Mouse (Mus musculus): Measurements from ENCODE around the gene Tktl2. TPM values are rescaled to one million over a fixed set of nuclear protein-coding genes. Genes with fewer than 3 reads are reported as not detected.

The Tktl2 gene
- polyA plus RNA-seq (2012; ENCODE audit: low replicate concordance): not detected in 2 replicates

DNA sequence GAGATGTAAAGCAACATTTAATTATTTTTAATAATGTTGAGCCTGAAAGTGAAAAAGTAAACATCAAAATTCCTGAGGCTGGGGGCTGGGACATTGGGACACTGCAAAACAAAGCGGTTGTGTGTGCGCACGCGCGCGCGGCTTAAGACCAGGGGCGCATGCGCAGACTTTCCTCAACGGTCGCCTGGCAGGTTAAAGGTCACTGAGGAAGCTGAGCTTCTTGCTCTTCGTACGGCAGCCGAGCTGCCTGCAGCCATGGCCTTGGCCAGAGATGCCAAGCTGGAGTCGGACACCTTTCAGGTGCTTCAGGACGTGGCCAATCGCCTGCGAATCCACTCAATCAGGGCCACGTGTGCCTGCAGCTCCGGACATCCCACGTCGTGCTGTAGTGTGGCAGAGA is at the start of gene Tktl2:
TSS of gene Tktl2 (plus strand) at position 220 of the 400 bp plus-strand sequence.

DNA sequence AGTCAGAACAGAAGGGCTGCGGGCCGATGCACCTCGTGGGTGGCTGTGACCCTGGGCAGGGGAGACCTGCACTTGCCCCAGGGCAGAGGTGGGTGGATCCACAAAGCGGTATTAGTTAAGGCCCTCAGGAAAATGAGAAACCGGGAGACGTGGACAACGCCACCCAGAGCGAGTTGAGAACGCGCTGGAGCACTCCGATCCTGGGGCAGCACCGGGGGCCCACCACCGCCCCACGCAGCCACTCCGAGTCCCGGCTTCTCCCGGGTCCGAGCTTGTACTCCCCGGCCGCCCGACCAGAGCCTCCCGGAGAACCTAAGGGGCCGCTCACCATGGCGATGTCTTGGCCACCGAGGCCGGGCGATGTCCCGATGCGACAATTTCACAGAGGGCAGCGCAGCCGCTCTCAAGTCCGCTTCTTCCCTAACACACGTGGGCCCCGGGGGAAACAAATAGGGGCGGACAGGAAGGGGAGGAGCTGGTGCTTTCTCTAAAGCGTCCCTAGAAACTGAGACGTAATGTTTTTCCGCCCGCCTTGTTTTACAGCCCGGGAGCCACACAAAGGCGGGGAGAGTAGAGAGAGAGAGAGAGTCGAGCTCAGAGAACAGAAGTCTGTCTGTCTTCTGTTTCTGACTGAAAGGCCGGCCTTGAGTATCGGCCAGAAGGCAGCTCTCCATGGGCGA is 25.3 kb upstream of the Tktl2 start, which contains the start of gene Tma16:
TSS of gene Tma16 (minus strand) at position 447 of the 680 bp plus-strand sequence.

Other genes starting within 250 kb of the Tktl2 start
- 2.3 and 2.8 TPM in 2 replicates for gene Tma16, start 25.2 kb upstream of the Tktl2 start, polyA plus RNA-seq (2012; ENCODE audit: low replicate concordance)
- gene Npy5r, start 176.4 kb downstream of the Tktl2 start, polyA plus RNA-seq (2012; ENCODE audit: low replicate concordance): not detected in 2 replicates
- not detected in 2 replicates for gene Npy1r, start 185.4 kb downstream of the Tktl2 start, polyA plus RNA-seq (2012; ENCODE audit: low replicate concordance)

Data from hematopoietic multipotent progenitor cell, adult 10-12 weeks (in vitro differentiated cells).